Mouse (Mus musculus) kidney, adult 8-10 months (tissue): ENCODE data around the gene Tmem136.

ENCODE experiments used
- DNase-seq, 2 experiments: peaks; one replicate each; pipeline ENCODE4 v3.0.0; 2022

The Tmem136 gene

GRCm38 (mm10) chr9:43107555-43107954 is 8.8 kb downstream of the Tmem136 start:
- DNase-seq: no peak

GRCm38 (mm10) chr9:43107187-43107517 is 9.2 kb downstream of the Tmem136 start, which contains the start of gene Arhgef12:
Gene Arhgef12 (minus strand): TSS chr9:43107239.
- peak; percentile 65 to 75 for DNase-seq

- peak in 1 of 2 experiments; percentile 43 for DNase-seq
Measured at GRCm38 (mm10) chr9:43106426-43107186, 9.8 kb downstream of the Tmem136 start.

GRCm38 (mm10) chr9:43105664-43106361 is 10.6 kb downstream of the Tmem136 start:
- DNase-seq: peak; percentile 92

- peak; percentile 76 for DNase-seq
Measured at GRCm38 (mm10) chr9:43104873-43105663, 11.3 kb downstream of the Tmem136 start.

GRCm38 (mm10) chr9:43104526-43104872 is 11.9 kb downstream of the Tmem136 start:
- DNase-seq: peak in 1 of 2 experiments; percentile 55

GRCm38 (mm10) chr9:43103675-43104299 is 12.6 kb downstream of the Tmem136 start:
- DNase-seq: no peak

- no peak for DNase-seq
Measured at GRCm38 (mm10) chr9:43102931-43103330, 13.4 kb downstream of the Tmem136 start.

GRCm38 (mm10) chr9:43101936-43102595 is 14.3 kb downstream of the Tmem136 start:
- no peak for DNase-seq

GRCm38 (mm10) chr9:43098922-43099321 is 17.4 kb downstream of the Tmem136 start:
- DNase-seq: no peak

GRCm38 (mm10) chr9:43097801-43098557 is 18.4 kb downstream of the Tmem136 start:
- no peak for DNase-seq

- DNase-seq: no peak
Measured at GRCm38 (mm10) chr9:43096337-43096736, 20.0 kb downstream of the Tmem136 start.

- no peak for DNase-seq
Measured at GRCm38 (mm10) chr9:43094828-43095227, 21.5 kb downstream of the Tmem136 start.

GRCm38 (mm10) chr9:43093803-43094202 is 22.6 kb downstream of the Tmem136 start:
- DNase-seq: no peak

- no peak for DNase-seq
Measured at GRCm38 (mm10) chr9:43085686-43086285, 30.6 kb downstream of the Tmem136 start.

GRCm38 (mm10) chr9:43084496-43085362 is 31.6 kb downstream of the Tmem136 start:
- DNase-seq: no peak

GRCm38 (mm10) chr9:43083441-43084055 is 32.8 kb downstream of the Tmem136 start:
- no peak for DNase-seq

- DNase-seq: no peak
Measured at GRCm38 (mm10) chr9:43078711-43079110, 37.7 kb downstream of the Tmem136 start.

- no peak for DNase-seq
Measured at GRCm38 (mm10) chr9:43076163-43076562, 40.2 kb downstream of the Tmem136 start.

- no peak for DNase-seq
Measured at GRCm38 (mm10) chr9:43074611-43075010, 41.8 kb downstream of the Tmem136 start.
